Mouse (Mus musculus) spleen, adult 2 months (tissue): ENCODE results near the gene Rab3gap2. TPM values are rescaled to one million over a fixed set of nuclear protein-coding genes. Genes with fewer than 3 reads are reported as not detected.
"Not testable (repeated sequence)": the region's sequence is repeated elsewhere in the genome, so short reads cannot be mapped to it uniquely, and the experiment has no call there.

ENCODE experiments used
- DNase-seq, 2 experiments: peaks; one replicate each; pipeline versions ENCODE4 v3.0.0 to v3.0.0-alpha.2; 2012 to 2021; ENCODE audit warnings: low spot score in 2 of 2, low read depth in 1 of 2
- H3K27ac ChIP-seq: fragments of 200-500 bp; 2 replicates; pipeline ENCODE4 v1.5.1; 2012; ENCODE audit warnings: low read length, inconsistent platforms; ENCODE audit not compliant: insufficient read depth
- H3K27me3 ChIP-seq: fragments of 200-500 bp; 2 replicates; pipeline ENCODE4 v1.6.1; 2012; ENCODE audit warnings: mild to moderate bottlenecking, moderate library complexity, low read length, inconsistent platforms; ENCODE audit not compliant: control insufficient read depth, insufficient read depth
- H3K36me3 ChIP-seq: fragments of 200-500 bp; 2 replicates; pipeline ENCODE4 v1.6.1; 2012; ENCODE audit warnings: mild to moderate bottlenecking, low read length, inconsistent platforms; ENCODE audit not compliant: control insufficient read depth, insufficient read depth
- H3K4me1 ChIP-seq: fragments of 200-500 bp; 2 replicates; pipeline ENCODE4 v1.6.1; 2011; ENCODE audit warnings: inconsistent platforms; ENCODE audit not compliant: control insufficient read depth, insufficient read depth, insufficient read length
- H3K4me3 ChIP-seq: fragments of 200-500 bp; 2 replicates; pipeline ENCODE4 v1.5.1; 2011; ENCODE audit warnings: mild to moderate bottlenecking, inconsistent platforms; ENCODE audit not compliant: insufficient read depth, insufficient read length; ENCODE audit errors: extremely low read depth
- CTCF ChIP-seq: fragments of 200-500 bp; IDR thresholded peaks from 2 replicates; pipeline ENCODE4 v1.5.1; 2011; ENCODE audit warnings: mild to moderate bottlenecking, inconsistent platforms; ENCODE audit not compliant: insufficient read depth, insufficient read length, insufficient replicate concordance; ENCODE audit errors: extremely low read depth
- POLR2A ChIP-seq: fragments of 200-500 bp; IDR thresholded peaks from 2 replicates; pipeline ENCODE4 v1.6.1; 2011; ENCODE audit warnings: low read depth, low read length, inconsistent platforms
- WGBS: fragments of 180-500 bp; shearing (Covaris S2); methylation state at CpG from one replicate; pipeline ENCODE4 v1.1.7; 2018; 5-methylcytosine and 5-hydroxymethylcytosine counted together
- polyA plus RNA-seq: library from polyadenylated mRNA; depleted of rRNA; stranded (reverse); fragments of >200 nt; gene quantifications from 2 replicates; pipeline ENCODE4 v1.2.3, GENCODE M21; 2012

Gene Rab3gap2
- polyA plus RNA-seq, 1 experiment, result 17.1 TPM

DNA sequence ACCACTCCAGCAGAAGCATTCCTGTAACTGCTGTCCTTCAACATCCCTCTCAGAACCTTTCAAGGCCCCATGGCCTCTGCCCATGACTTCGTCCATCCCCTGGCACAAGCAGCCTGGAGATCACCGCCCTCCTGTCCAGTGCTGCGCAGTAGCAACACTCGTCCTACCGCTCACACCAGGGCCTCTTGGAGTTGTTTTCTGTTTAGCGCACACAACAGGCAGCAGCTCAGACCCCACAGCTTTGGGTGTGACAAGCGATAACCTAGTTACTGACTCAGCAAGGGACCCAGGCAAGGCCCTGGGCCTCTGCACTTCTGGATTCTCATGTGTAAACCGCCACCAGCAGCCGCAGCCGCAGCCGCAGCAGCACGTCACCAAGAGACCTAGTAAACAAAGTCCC is 102.9 kb downstream of the Rab3gap2 start:
- Histone ChIP-seq H3K36me3 (peaks cover 9% of the 10 kb centered on the region), H3K27me3 (no peaks in the 10 kb centered on the region), H3K4me3 (no peak overlapping the region), H3K27ac (no peak overlapping the region), H3K4me1 (no peaks in the 10 kb centered on the region)
- 96% methylated on average over 12 of the region's 12 CpGs for WGBS
- TF ChIP-seq CTCF (no peak), POLR2A (no peak)
- DNase-seq, result no peak

DNA sequence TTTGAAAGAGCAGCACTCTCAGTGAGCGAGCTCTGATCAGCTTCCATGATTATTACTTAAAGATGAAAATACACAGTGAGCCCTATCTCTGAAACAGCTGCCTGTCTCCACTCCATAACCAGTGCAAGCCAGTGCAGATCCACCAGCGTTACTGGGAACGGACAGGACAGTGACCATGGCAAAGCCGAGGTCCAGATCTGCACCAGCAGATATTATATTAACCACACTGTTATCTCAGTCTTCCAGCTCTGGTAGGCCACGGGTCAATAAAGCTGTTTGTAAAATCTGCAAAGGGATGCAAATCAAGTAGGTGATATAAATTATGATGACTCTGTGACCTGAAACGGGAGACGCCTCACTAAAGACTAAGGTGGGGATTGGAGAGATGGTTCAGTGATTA is 103.7 kb downstream of the Rab3gap2 start:
- H3K4me3 ChIP-seq, result no peak overlapping the region
- no peak for DNase-seq
- H3K27me3 ChIP-seq, result no peaks in the 10 kb centered on the region
- 88% methylated on average over 7 of the region's 7 CpGs for whole genome bisulfite sequencing
- no peak for TF ChIP-seq POLR2A
- TF ChIP-seq CTCF, result no peak
- no peaks in the 10 kb centered on the region for H3K4me1 ChIP-seq
- peaks cover 10% of the 10 kb centered on the region for H3K36me3 ChIP-seq
- no peak overlapping the region for H3K27ac ChIP-seq

DNA sequence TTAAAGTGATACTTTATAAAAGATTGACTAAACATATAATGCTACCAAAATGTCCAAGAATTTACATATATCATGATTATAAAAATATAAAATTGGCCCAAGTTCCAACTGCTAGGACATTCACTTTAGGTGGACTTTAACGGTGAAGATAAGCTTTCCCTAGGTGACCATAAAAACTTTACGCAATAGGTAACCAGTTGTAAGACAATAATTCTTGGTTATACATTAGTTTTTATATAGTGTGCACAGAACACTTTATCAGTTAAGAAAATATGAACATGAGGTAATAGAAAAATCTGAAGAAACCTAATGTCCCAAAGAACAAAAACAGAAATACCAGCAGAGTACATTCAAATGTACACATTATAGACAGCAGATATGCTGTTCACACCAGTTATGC is 104.4 kb downstream of the Rab3gap2 start:
- TF ChIP-seq POLR2A (no peak), CTCF (no peak)
- H3K27ac ChIP-seq, result no peak overlapping the region
- no peak for DNase-seq
- WGBS, result over 99% methylated on average over 2 of the region's 2 CpGs
- H3K36me3 ChIP-seq, result peaks cover 9% of the 10 kb centered on the region
- no peak overlapping the region for H3K4me3 ChIP-seq
- no peaks in the 10 kb centered on the region for H3K27me3 ChIP-seq
- H3K4me1 ChIP-seq, result no peaks in the 10 kb centered on the region

DNA sequence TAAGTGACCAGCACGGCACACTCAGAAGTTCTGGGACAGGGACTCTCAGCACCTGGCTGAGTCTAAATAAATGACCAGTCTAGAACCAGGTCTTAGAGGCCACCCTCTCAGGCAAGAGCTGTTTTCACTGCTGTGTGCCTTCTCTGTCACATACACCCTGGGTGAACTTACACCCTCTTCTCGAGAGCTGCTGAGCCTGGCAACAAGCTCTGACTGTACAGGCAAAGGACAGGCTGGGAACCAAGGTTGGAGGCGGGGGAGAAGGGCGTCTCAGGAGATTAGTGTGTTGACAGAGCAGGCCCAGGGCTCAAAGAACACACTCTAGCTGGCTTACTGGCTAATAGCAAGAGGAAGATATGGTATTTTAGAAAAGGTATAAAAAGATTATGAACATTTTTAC is 105.0 kb downstream of the Rab3gap2 start:
- H3K27ac ChIP-seq, result no peak overlapping the region
- peaks cover 13% of the 10 kb centered on the region for H3K36me3 ChIP-seq
- no peaks in the 10 kb centered on the region for H3K27me3 ChIP-seq
- no peak overlapping the region for H3K4me3 ChIP-seq
- DNase-seq, result no peak
- TF ChIP-seq CTCF (no peak), POLR2A (no peak)
- 94% methylated on average over 4 of the region's 4 CpGs for WGBS
- H3K4me1 ChIP-seq, result no peaks in the 10 kb centered on the region

DNA sequence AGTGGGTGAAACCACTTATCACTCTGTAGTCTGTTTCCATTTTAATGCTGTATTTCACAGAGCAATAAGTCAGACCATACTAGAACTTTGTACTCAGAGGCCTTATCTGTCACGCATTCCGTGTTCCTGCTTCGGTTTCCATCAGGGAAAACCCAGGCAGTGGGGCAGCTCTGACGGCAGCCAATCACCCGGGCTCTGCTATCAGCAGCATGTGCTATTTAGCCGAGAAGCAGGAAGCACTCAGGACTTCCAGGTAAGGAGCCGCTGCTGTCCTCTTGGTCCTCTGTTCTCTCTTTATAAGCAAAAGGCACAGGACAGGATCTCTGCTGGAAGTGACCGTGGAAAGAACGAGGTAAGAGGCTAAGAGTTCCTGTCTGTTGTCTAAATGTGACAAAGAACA is 108.0 kb downstream of the Rab3gap2 start:
- DNase-seq, result no peak
- Histone ChIP-seq H3K36me3 (peaks cover 17% of the 10 kb centered on the region), H3K4me1 (no peaks in the 10 kb centered on the region), H3K4me3 (no peak overlapping the region), H3K27ac (no peak overlapping the region), H3K27me3 (no peaks in the 10 kb centered on the region)
- no peak for TF ChIP-seq CTCF
- no peak for TF ChIP-seq POLR2A
- WGBS, result 95% methylated on average over 9 of the region's 9 CpGs

DNA sequence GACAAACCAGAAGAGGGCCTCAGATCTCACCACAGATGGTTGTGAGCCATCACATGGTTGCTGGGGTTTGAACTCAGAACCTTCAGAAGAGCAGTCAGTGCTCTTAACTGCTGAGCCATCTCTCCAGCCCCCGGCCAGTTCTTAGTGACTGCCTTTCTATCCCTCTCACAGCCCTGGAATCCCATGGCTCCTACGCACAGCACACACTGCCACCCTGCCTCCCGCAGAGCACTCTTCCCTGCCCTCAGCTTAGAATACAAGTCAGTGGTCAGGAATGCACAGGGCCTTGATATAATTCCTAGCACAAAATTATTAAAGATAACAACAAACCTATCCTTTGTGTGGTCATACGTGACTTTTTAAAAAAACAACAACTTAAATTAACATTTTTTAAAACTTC is 110.6 kb downstream of the Rab3gap2 start:
- H3K27ac ChIP-seq, result no peak overlapping the region
- H3K27me3 ChIP-seq, result no peaks in the 10 kb centered on the region
- no peaks in the 10 kb centered on the region for H3K4me1 ChIP-seq
- TF ChIP-seq POLR2A, result no peak
- 92% methylated on average over 4 of the region's 4 CpGs for WGBS
- peaks cover 20% of the 10 kb centered on the region for H3K36me3 ChIP-seq
- no peak overlapping the region for H3K4me3 ChIP-seq
- DNase-seq, result no peak

DNA sequence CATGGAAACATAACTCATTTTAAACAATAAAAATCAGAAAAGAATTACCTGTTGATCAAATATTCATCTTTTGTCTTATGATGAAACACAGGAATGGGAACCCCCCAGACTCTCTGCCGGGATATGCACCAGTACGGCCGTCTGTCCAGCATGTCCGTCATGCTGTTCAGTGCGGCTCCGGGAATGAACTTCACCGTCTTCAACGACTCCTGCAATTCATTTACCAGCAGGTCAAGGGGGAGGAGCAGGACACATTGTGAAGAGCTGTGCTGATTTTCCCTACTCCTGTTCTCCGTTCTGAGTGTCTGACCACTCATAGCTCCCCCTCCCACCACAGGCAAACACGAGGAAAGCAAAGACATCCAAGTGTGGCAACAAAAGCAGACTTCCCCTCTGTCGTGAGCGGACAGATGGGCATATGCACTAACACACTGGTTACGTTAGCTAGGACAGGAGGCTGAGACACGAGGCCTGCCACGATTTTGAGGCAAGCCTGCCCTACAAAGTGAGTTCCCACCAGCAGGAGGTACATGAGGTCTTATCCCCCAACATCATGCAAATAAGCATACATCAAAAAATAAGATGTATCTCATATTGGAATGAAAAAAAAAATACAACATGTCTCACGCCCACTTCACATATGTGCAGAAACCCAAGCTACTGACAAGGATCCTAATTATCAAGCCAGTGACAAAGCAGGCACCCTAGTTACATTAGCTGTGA is 112.1 kb downstream of the Rab3gap2 start:
- 92% methylated on average over 16 of the region's 16 CpGs for WGBS
- Histone ChIP-seq H3K4me3 (no peak overlapping the region), H3K36me3 (peaks cover 23% of the 10 kb centered on the region), H3K4me1 (no peaks in the 10 kb centered on the region), H3K27me3 (no peaks in the 10 kb centered on the region), H3K27ac (no peak overlapping the region)
- TF ChIP-seq CTCF (no peak), POLR2A (no peak)
- DNase-seq, result no peak

DNA sequence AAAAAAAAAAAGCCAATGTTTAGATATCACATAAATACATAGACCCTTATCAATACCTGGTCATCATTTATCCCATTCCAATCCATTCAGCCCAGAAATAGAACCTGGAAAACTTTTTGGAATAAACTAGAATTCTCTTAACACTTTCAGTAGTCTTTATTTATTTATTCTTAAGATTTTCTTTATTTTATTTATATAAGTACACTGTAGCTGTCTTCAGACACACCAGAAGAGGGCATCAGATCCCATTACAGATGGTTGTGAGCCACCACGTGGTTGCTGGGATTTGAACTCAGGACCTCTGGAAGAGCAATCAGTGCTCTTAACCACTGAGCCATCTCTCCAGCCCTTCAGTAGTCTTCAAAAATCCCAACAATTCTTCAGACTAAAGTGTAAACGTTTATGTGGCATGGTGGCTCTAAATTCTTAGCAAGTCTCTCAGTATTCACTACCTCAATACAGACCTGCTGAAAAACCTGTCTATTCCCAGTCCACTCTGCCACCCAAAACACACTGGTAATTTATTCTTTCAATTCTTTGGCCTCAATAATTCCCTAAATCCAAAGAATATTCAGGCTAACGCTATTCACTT is 123.9 kb downstream of the Rab3gap2 start:
- H3K36me3 ChIP-seq, result peaks cover 15% of the 10 kb centered on the region
- H3K27ac ChIP-seq, DNase-seq, H3K4me3 ChIP-seq, H3K27me3 ChIP-seq, H3K4me1 ChIP-seq: not testable (repeated sequence)
- WGBS, result 66% methylated on average over 3 of the region's 3 CpGs
